Mouse (Mus musculus) c-Kit-positive CD71-negative TER-119-negative erythroid progenitor cells, embryonic 14.5 days (primary cell): ENCODE measurements at regions not wholly inside any gene's neighbourhood (a gene's known extent, or its start where the extent isn't known, plus 50 kb on each side); places are given as distances from the start of the nearest gene placed in this dataset.

Source experiments
- DNase-seq: peaks from one replicate; pipeline ENCODE4 v3.0.0-alpha.2; 2013; ENCODE audit warnings: low read depth

GRCm38 (mm10) chr12:51118781-51119180 lies 229.1 kb upstream of the G2e3 start:
- DNase-seq = no peak

- DNase-seq = no peak
Observed at GRCm38 (mm10) chr12:51118021-51118694, 229.7 kb upstream of the G2e3 start.

- no peak for DNase-seq
Observed at GRCm38 (mm10) chr12:51117436-51118020, 230.3 kb upstream of the G2e3 start.

GRCm38 (mm10) chr12:51111811-51112210 lies 236.1 kb upstream of the G2e3 start:
- no peak for DNase-seq

- DNase-seq = no peak
Observed at GRCm38 (mm10) chr12:51108044-51108443, 239.8 kb upstream of the G2e3 start.

- DNase-seq = no peak
Observed at GRCm38 (mm10) chr12:51103541-51104042, 244.3 kb upstream of the G2e3 start.

- no peak for DNase-seq
Observed at GRCm38 (mm10) chr12:51101636-51102035, 246.2 kb upstream of the G2e3 start.

- no peak for DNase-seq
Observed at GRCm38 (mm10) chr12:51100868-51101267, 247.0 kb upstream of the G2e3 start.

- no peak for DNase-seq
Observed at GRCm38 (mm10) chr12:51095974-51096373, 251.9 kb upstream of the G2e3 start.

- DNase-seq = no peak
Observed at GRCm38 (mm10) chr12:51089324-51089723, 258.5 kb upstream of the G2e3 start.

- no peak for DNase-seq
Observed at GRCm38 (mm10) chr12:51081809-51082208, 266.1 kb upstream of the G2e3 start.

- no peak for DNase-seq
Observed at GRCm38 (mm10) chr12:51073503-51073902, 274.4 kb upstream of the G2e3 start.

GRCm38 (mm10) chr12:51060931-51061330 lies 286.9 kb upstream of the G2e3 start:
- DNase-seq = no peak

- no peak for DNase-seq
Observed at GRCm38 (mm10) chr12:51058569-51058968, 289.3 kb upstream of the G2e3 start.

GRCm38 (mm10) chr12:51058104-51058503 lies 289.8 kb upstream of the G2e3 start:
- DNase-seq = no peak

- DNase-seq = no peak
Observed at GRCm38 (mm10) chr12:51047116-51047515, 300.7 kb upstream of the G2e3 start.

GRCm38 (mm10) chr12:51045437-51045836 lies 302.4 kb upstream of the G2e3 start:
- no peak for DNase-seq

GRCm38 (mm10) chr12:51045020-51045419 lies 302.8 kb upstream of the G2e3 start:
- DNase-seq = no peak

GRCm38 (mm10) chr12:51032193-51032592 lies 315.7 kb upstream of the G2e3 start:
- no peak for DNase-seq

GRCm38 (mm10) chr12:51028601-51029174 lies 319.2 kb upstream of the G2e3 start:
- DNase-seq = no peak

GRCm38 (mm10) chr12:51026046-51026445 lies 321.8 kb upstream of the G2e3 start:
- DNase-seq = no peak

GRCm38 (mm10) chr12:51025531-51025930 lies 322.3 kb upstream of the G2e3 start:
- no peak for DNase-seq

- DNase-seq = no peak
Observed at GRCm38 (mm10) chr12:51024057-51024743, 323.7 kb upstream of the G2e3 start.
